Mouse (Mus musculus): ENCODE measurements around the gene Phf21a. TPM values are rescaled to one million over a fixed set of nuclear protein-coding genes. Genes with fewer than 3 reads are reported as not detected.

Gene Phf21a
- polyA plus RNA-seq, 1 experiment = 36.8 TPM

- peak; percentile 84 for DNase-seq
- H3K27ac ChIP-seq (ENCODE audit: insufficient read depth, low read depth, low read length) = no peak overlapping the region
- H3K4me3 ChIP-seq (ENCODE audit: insufficient read depth, low read depth, low read length) = no peak overlapping the region
- no peaks in the 10 kb centered on the region for H3K27me3 ChIP-seq (replicated peaks; ENCODE audit: control insufficient read depth, insufficient read depth, low read length)
- WGBS = 52% methylated on average over 5 of the region's 5 CpGs
- H3K36me3 ChIP-seq (ENCODE audit: control insufficient read depth, insufficient read depth, low read length) = no peaks in the 10 kb centered on the region
- no peak for TF ChIP-seq CTCF (conservative IDR thresholded peaks at IDR 0.05; ENCODE audit: insufficient read depth, insufficient read length, low read depth, low read length)
- TF ChIP-seq POLR2A (IDR thresholded peaks at IDR 0.05; ENCODE audit: low read depth, low read length) = no peak
- H3K4me1 ChIP-seq (ENCODE audit: control insufficient read depth, insufficient read depth, low read length) = peaks cover 4% of the 10 kb centered on the region; the same call in 1 of the 2 replicates
Measured at GRCm38 (mm10) chr2:92063106-92063505, 29.8 kb upstream of the Phf21a start.

GRCm38 (mm10) chr2:92065269-92065888, 27.5 kb upstream of the Phf21a start:
- Histone ChIP-seq H3K27ac (ENCODE audit: insufficient read depth, low read depth, low read length) (no peak overlapping the region), H3K4me3 (ENCODE audit: insufficient read depth, low read depth, low read length) (no peak overlapping the region), H3K27me3 (replicated peaks; ENCODE audit: control insufficient read depth, insufficient read depth, low read length) (no peaks in the 10 kb centered on the region), H3K36me3 (ENCODE audit: control insufficient read depth, insufficient read depth, low read length) (no peaks in the 10 kb centered on the region), H3K4me1 (ENCODE audit: control insufficient read depth, insufficient read depth, low read length) (no peaks in the 10 kb centered on the region; the same call in 1 of the 2 replicates)
- no peak for TF ChIP-seq CTCF (conservative IDR thresholded peaks at IDR 0.05; ENCODE audit: insufficient read depth, insufficient read length, low read depth, low read length)
- TF ChIP-seq POLR2A (IDR thresholded peaks at IDR 0.05; ENCODE audit: low read depth, low read length) = no peak
- DNase-seq = peak; percentile 55
- WGBS = 63% methylated on average over 8 of the region's 8 CpGs

- no peak for DNase-seq
- Histone ChIP-seq H3K27me3 (replicated peaks; ENCODE audit: control insufficient read depth, insufficient read depth, low read length) (no peaks in the 10 kb centered on the region), H3K4me1 (ENCODE audit: control insufficient read depth, insufficient read depth, low read length) (no peaks in the 10 kb centered on the region; the same call in 1 of the 2 replicates), H3K27ac (ENCODE audit: insufficient read depth, low read depth, low read length) (no peak overlapping the region), H3K4me3 (ENCODE audit: insufficient read depth, low read depth, low read length) (no peak overlapping the region), H3K36me3 (ENCODE audit: control insufficient read depth, insufficient read depth, low read length) (no peaks in the 10 kb centered on the region)
- 56% methylated on average over 6 of the region's 6 CpGs for WGBS
- TF ChIP-seq CTCF (conservative IDR thresholded peaks at IDR 0.05; ENCODE audit: insufficient read depth, insufficient read length, low read depth, low read length) = no peak
- TF ChIP-seq POLR2A (IDR thresholded peaks at IDR 0.05; ENCODE audit: low read depth, low read length) = no peak
Measured at GRCm38 (mm10) chr2:92065938-92066337, 27.0 kb upstream of the Phf21a start.

- Histone ChIP-seq H3K27me3 (replicated peaks; ENCODE audit: control insufficient read depth, insufficient read depth, low read length) (no peaks in the 10 kb centered on the region), H3K4me1 (ENCODE audit: control insufficient read depth, insufficient read depth, low read length) (no peaks in the 10 kb centered on the region; the same call in 1 of the 2 replicates), H3K27ac (ENCODE audit: insufficient read depth, low read depth, low read length) (no peak overlapping the region), H3K36me3 (ENCODE audit: control insufficient read depth, insufficient read depth, low read length) (no peaks in the 10 kb centered on the region), H3K4me3 (ENCODE audit: insufficient read depth, low read depth, low read length) (no peak overlapping the region)
- no peak for DNase-seq
- TF ChIP-seq POLR2A (IDR thresholded peaks at IDR 0.05; ENCODE audit: low read depth, low read length) (no peak), CTCF (conservative IDR thresholded peaks at IDR 0.05; ENCODE audit: insufficient read depth, insufficient read length, low read depth, low read length) (no peak)
- WGBS = 74% methylated on average over 1 of the region's 1 CpGs
Measured at GRCm38 (mm10) chr2:92066899-92067298, 26.0 kb upstream of the Phf21a start.

GRCm38 (mm10) chr2:92067600-92067999, 25.3 kb upstream of the Phf21a start:
- no peak overlapping the region for H3K4me3 ChIP-seq (ENCODE audit: insufficient read depth, low read depth, low read length)
- H3K36me3 ChIP-seq (ENCODE audit: control insufficient read depth, insufficient read depth, low read length) = no peaks in the 10 kb centered on the region
- H3K4me1 ChIP-seq (ENCODE audit: control insufficient read depth, insufficient read depth, low read length) = no peaks in the 10 kb centered on the region; the same call in 1 of the 2 replicates
- no peak overlapping the region for H3K27ac ChIP-seq (ENCODE audit: insufficient read depth, low read depth, low read length)
- TF ChIP-seq POLR2A (IDR thresholded peaks at IDR 0.05; ENCODE audit: low read depth, low read length) = no peak
- TF ChIP-seq CTCF (conservative IDR thresholded peaks at IDR 0.05; ENCODE audit: insufficient read depth, insufficient read length, low read depth, low read length) = no peak
- no peaks in the 10 kb centered on the region for H3K27me3 ChIP-seq (replicated peaks; ENCODE audit: control insufficient read depth, insufficient read depth, low read length)
- no peak for DNase-seq
- WGBS = 80% methylated on average over 3 of the region's 3 CpGs

GRCm38 (mm10) chr2:92069630-92070029, 23.3 kb upstream of the Phf21a start:
- Histone ChIP-seq H3K36me3 (ENCODE audit: control insufficient read depth, insufficient read depth, low read length) (no peaks in the 10 kb centered on the region), H3K4me3 (ENCODE audit: insufficient read depth, low read depth, low read length) (no peak overlapping the region), H3K27ac (ENCODE audit: insufficient read depth, low read depth, low read length) (no peak overlapping the region), H3K4me1 (ENCODE audit: control insufficient read depth, insufficient read depth, low read length) (no peaks in the 10 kb centered on the region; the same call in 1 of the 2 replicates), H3K27me3 (replicated peaks; ENCODE audit: control insufficient read depth, insufficient read depth, low read length) (no peaks in the 10 kb centered on the region)
- no peak for DNase-seq
- TF ChIP-seq CTCF (conservative IDR thresholded peaks at IDR 0.05; ENCODE audit: insufficient read depth, insufficient read length, low read depth, low read length) = no peak
- no peak for TF ChIP-seq POLR2A (IDR thresholded peaks at IDR 0.05; ENCODE audit: low read depth, low read length)
- WGBS = 66% methylated on average over 5 of the region's 5 CpGs

- Histone ChIP-seq H3K27me3 (replicated peaks; ENCODE audit: control insufficient read depth, insufficient read depth, low read length) (no peaks in the 10 kb centered on the region), H3K4me3 (ENCODE audit: insufficient read depth, low read depth, low read length) (no peak overlapping the region), H3K27ac (ENCODE audit: insufficient read depth, low read depth, low read length) (no peak overlapping the region), H3K4me1 (ENCODE audit: control insufficient read depth, insufficient read depth, low read length) (no peaks in the 10 kb centered on the region), H3K36me3 (ENCODE audit: control insufficient read depth, insufficient read depth, low read length) (no peaks in the 10 kb centered on the region)
- no peak for TF ChIP-seq POLR2A (IDR thresholded peaks at IDR 0.05; ENCODE audit: low read depth, low read length)
- DNase-seq = no peak
- WGBS = 59% methylated on average over 4 of the region's 4 CpGs
Measured at GRCm38 (mm10) chr2:92071143-92071542, 21.8 kb upstream of the Phf21a start.

Data from kidney, adult 2 months (tissue).